Mouse (Mus musculus) liver, embryonic 11.5 days (tissue): ENCODE measurements around the gene Nudcd3. TPM values are rescaled to one million over a fixed set of nuclear protein-coding genes. Genes with fewer than 3 reads are reported as not detected.

Experiments used
- ATAC-seq: fragments of 200-750 bp; cut with Nextera tagmentation; replicated peaks from 2 replicates; pipeline ENCODE4 v1.8.0; 2017; ENCODE audit warnings: moderate number of reproducible peaks, mild to moderate bottlenecking, moderate TSS enrichment, moderate library complexity; ENCODE audit not compliant: low FRiP score
- DNase-seq: peaks from one replicate; pipeline ENCODE4 v3.0.0-alpha.2; 2017; ENCODE audit warnings: low spot score
- H3K27ac ChIP-seq: fragments of 300-500 bp; sonication (generic); 2 replicates; pipeline ENCODE4 v1.5.1; 2014; ENCODE audit warnings: mild to moderate bottlenecking, low read depth, low read length, control low read depth
- H3K27me3 ChIP-seq: fragments of 300-500 bp; sonication (generic); replicated peaks from 2 replicates; pipeline ENCODE4 v1.6.1; 2014; ENCODE audit warnings: low read length, mixed read lengths; ENCODE audit not compliant: control insufficient read depth, insufficient read depth
- H3K36me3 ChIP-seq: fragments of 300-500 bp; sonication (generic); 2 replicates; pipeline ENCODE4 v1.6.1; 2014; ENCODE audit warnings: mild to moderate bottlenecking, low read length, moderate library complexity, mixed read lengths; ENCODE audit not compliant: control insufficient read depth, insufficient read depth
- H3K4me1 ChIP-seq: fragments of 300-500 bp; sonication (generic); replicated peaks from 2 replicates; pipeline ENCODE4 v1.6.1; 2014; ENCODE audit warnings: low read length, mixed read lengths; ENCODE audit not compliant: control insufficient read depth, insufficient read depth
- H3K4me2 ChIP-seq: fragments of 300-500 bp; sonication (generic); 2 replicates; pipeline ENCODE4 v1.6.1; 2014; ENCODE audit warnings: mild to moderate bottlenecking, control low read depth, moderate library complexity
- H3K4me3 ChIP-seq: fragments of 300-500 bp; sonication (generic); 2 replicates; pipeline ENCODE4 v1.5.1; 2014; ENCODE audit warnings: low read depth, low read length, control low read depth
- H3K9ac ChIP-seq: fragments of 300-500 bp; sonication (generic); 2 replicates; pipeline ENCODE4 v1.6.1; 2014; ENCODE audit warnings: low read depth, low read length, control low read depth
- H3K9me3 ChIP-seq: fragments of 300-500 bp; sonication (generic); 2 replicates; pipeline ENCODE4 v1.6.1; 2016; ENCODE audit warnings: low read length, inconsistent platforms, mixed read lengths; ENCODE audit not compliant: control insufficient read depth
- WGBS: fragments of 180-500 bp; shearing (Covaris S2); extraction: QIAGEN DNeasy Blood & Tissue Kit; methylation state at CpG from one replicate; pipeline ENCODE4 v1.1.7; 2014; 5-methylcytosine and 5-hydroxymethylcytosine counted together
- polyA plus RNA-seq: library from polyadenylated mRNA; unstranded; fragments of >200 nt; fragmentation: Nextera tagmentation; extraction: Ambion mirVana; gene quantifications from 2 replicates; pipeline ENCODE4 v1.2.1, GENCODE M21; 2014

Gene Nudcd3
- polyA plus RNA-seq, 1 experiment from 2014 or later = 31.9 TPM

DNA sequence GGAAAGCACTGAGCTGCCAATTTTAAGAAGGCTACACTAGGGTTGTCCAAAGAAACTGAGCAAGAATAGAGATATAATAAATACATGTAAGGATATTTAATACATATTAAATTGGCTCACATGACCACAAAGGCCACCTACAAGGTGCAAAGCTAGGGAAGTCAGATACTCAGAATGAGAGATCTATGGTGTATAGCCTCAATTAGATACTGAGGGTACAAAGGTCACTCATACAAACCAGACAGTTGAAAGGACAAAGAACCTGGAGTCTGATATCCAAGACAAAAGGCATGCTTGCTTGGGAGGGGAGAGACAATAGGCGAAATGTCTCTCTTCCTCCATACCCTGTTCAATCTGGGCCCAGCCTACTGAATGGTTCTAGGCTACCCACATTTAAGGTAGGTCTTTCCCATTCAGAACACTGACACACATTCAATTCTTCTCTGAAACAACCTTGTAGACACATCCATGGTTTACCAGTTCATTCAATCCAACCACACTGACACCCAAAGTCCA lies 76.6 kb downstream of the Nudcd3 start:
- no peaks in the 10 kb centered on the region for H3K4me1 ChIP-seq
- no peaks in the 10 kb centered on the region for H3K27me3 ChIP-seq
- no peaks in the 10 kb centered on the region for H3K36me3 ChIP-seq
- no peak overlapping the region for H3K9ac ChIP-seq
- no peak for DNase-seq
- H3K9me3 ChIP-seq = no peaks in the 10 kb centered on the region
- H3K4me3 ChIP-seq = no peak overlapping the region
- H3K27ac ChIP-seq = no peak overlapping the region
- H3K4me2 ChIP-seq = no peak overlapping the region
- no peak for ATAC-seq
- WGBS = 100% methylated on average over 1 of the region's 1 CpGs

- Histone ChIP-seq H3K9ac (no peak overlapping the region), H3K4me2 (no peak overlapping the region), H3K9me3 (no peaks in the 10 kb centered on the region), H3K36me3 (no peaks in the 10 kb centered on the region), H3K27ac (no peak overlapping the region), H3K4me3 (no peak overlapping the region), H3K27me3 (no peaks in the 10 kb centered on the region), H3K4me1 (no peaks in the 10 kb centered on the region)
- DNase-seq (no peak), ATAC-seq (no peak)
- WGBS = 87% methylated on average over 5 of the region's 5 CpGs
Observed at GRCm38 (mm10) chr11:6122631-6123030, 77.6 kb downstream of the Nudcd3 start.

DNA sequence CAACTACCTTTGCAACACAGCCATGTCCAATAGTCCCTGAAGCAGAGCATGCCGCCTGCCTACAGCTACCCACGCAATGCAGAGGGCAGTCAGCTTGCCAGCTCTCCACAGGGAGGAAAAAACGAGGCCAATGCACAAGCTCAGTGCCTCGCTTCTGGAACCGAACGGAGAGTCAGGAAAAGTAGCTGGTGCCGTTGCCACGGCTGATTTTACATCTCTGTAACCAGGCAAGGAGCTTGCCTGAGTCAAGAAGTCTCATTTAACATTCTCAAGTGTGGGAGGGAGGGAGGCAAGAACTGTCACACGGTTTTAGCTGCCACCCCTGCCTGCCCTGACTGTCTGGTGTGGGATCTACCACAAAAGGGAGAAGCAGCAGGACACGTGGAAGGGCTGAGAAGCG lies 79.6 kb downstream of the Nudcd3 start:
- ATAC-seq = no peak
- no peak overlapping the region for H3K4me2 ChIP-seq

GRCm38 (mm10) chr11:6120001-6120400 lies 80.2 kb downstream of the Nudcd3 start:
- H3K9ac ChIP-seq = no peak overlapping the region
- no peak for DNase-seq
- H3K4me2 ChIP-seq = no peak overlapping the region
- WGBS = 90% methylated on average over 6 of the region's 6 CpGs
- H3K27me3 ChIP-seq = no peaks in the 10 kb centered on the region
- ATAC-seq = no peak
- no peaks in the 10 kb centered on the region for H3K4me1 ChIP-seq
- no peak overlapping the region for H3K27ac ChIP-seq
- H3K4me3 ChIP-seq = no peak overlapping the region
- H3K9me3 ChIP-seq = no peaks in the 10 kb centered on the region
- no peaks in the 10 kb centered on the region; the same call in 1 of the 2 replicates for H3K36me3 ChIP-seq

More for the DNA sequence above, 79.6 kb downstream of the Nudcd3 start:
- Histone ChIP-seq H3K9me3 (no peaks in the 10 kb centered on the region), H3K4me3 (no peak overlapping the region), H3K4me1 (no peaks in the 10 kb centered on the region), H3K27ac (no peak overlapping the region), H3K9ac (no peak overlapping the region), H3K27me3 (no peaks in the 10 kb centered on the region), H3K36me3 (no peaks in the 10 kb centered on the region)
- WGBS = 82% methylated on average over 11 of the region's 11 CpGs
- no peak for DNase-seq

DNA sequence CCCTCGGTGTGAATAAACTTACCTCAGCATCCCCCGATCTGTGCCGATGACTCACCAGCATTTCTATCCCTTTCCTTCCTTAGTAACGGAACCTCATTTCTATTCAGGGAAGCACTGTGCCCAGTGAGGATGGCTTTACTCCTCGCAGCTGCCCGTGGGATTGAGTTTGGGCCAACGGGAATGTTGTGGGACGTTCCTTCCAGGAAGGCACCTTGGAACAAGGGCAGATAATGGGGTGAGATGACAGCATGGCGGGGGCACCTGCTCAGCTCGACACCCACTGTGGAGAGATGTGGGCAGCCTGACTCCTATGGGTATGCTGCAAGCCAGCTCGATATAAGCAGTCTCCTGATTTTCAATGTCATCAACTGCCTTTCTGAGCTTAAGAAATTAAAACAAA lies 80.9 kb downstream of the Nudcd3 start:
- 90% methylated on average over 11 of the region's 11 CpGs for WGBS
- no peak overlapping the region for H3K9ac ChIP-seq
- H3K9me3 ChIP-seq = no peaks in the 10 kb centered on the region
- H3K27ac ChIP-seq = no peak overlapping the region
- no peaks in the 10 kb centered on the region; the same call in 1 of the 2 replicates for H3K36me3 ChIP-seq
- H3K4me2 ChIP-seq = no peak overlapping the region
- no peak overlapping the region for H3K4me3 ChIP-seq
- H3K27me3 ChIP-seq = no peaks in the 10 kb centered on the region
- DNase-seq = no peak
- no peaks in the 10 kb centered on the region for H3K4me1 ChIP-seq
- no peak for ATAC-seq

DNA sequence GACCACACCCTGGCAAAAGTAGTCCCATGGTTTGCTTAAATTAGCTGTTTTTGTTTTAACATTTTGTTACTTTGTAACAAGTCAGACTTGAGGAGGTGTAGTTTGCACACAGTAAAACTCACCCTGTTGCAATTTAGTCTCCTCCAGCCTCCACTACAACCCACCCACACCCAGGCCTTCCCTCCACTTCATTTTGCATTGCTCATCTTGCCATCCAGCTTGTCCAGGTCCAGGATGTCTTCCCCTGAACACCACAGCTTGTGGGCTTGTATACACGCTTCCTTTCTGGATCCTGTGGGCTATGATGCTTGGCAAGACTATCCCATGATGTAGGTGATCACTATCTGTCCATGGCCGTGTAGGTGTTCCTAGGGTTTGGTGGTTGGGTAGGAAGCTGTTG lies 82.3 kb downstream of the Nudcd3 start:
- no peak for DNase-seq
- no peak for ATAC-seq
- H3K4me3 ChIP-seq = no peak overlapping the region
- peaks cover 5% of the 10 kb centered on the region for H3K36me3 ChIP-seq
- H3K4me1 ChIP-seq = no peaks in the 10 kb centered on the region
- 84% methylated on average over 2 of the region's 2 CpGs for WGBS
- no peaks in the 10 kb centered on the region for H3K27me3 ChIP-seq
- no peak overlapping the region for H3K4me2 ChIP-seq
- H3K27ac ChIP-seq = no peak overlapping the region
- H3K9me3 ChIP-seq = no peaks in the 10 kb centered on the region
- H3K9ac ChIP-seq = no peak overlapping the region

GRCm38 (mm10) chr11:6111734-6112484 lies 88.3 kb downstream of the Nudcd3 start:
- no peak overlapping the region for H3K4me3 ChIP-seq
- no peak overlapping the region for H3K9ac ChIP-seq
- no peaks in the 10 kb centered on the region for H3K27me3 ChIP-seq
- no peaks in the 10 kb centered on the region for H3K9me3 ChIP-seq
- peaks cover 13% of the 10 kb centered on the region for H3K36me3 ChIP-seq
- ATAC-seq = no peak
- H3K4me1 ChIP-seq = no peaks in the 10 kb centered on the region
- DNase-seq = no peak
- WGBS = 89% methylated on average over 5 of the region's 5 CpGs
- no peak overlapping the region for H3K27ac ChIP-seq
- H3K4me2 ChIP-seq = no peak overlapping the region

DNA sequence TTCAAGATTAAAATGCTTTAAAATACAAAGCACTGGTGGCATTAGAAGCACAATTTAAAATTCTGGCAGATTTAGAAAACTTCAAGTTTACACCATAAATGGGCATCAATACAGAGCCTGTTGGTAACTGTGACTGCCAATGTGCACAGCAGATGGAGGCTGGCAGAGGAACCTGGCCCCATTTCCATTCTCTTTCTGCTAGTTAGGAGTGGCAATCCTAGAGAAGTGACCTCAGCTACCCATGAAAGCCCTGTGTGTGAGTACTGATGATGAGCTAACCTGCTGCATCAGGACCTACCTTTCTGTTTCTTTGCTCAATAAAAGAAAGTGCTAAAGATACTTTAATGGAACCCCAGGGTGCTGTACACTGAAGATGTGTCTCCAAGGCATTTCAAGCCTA lies 90.2 kb downstream of the Nudcd3 start:
- Histone ChIP-seq H3K9ac (no peak overlapping the region), H3K27me3 (no peaks in the 10 kb centered on the region), H3K36me3 (peaks cover 15% of the 10 kb centered on the region), H3K9me3 (no peaks in the 10 kb centered on the region), H3K4me2 (no peak overlapping the region), H3K27ac (no peak overlapping the region), H3K4me3 (no peak overlapping the region), H3K4me1 (no peaks in the 10 kb centered on the region)
- ATAC-seq = no peak
- DNase-seq = no peak

DNA sequence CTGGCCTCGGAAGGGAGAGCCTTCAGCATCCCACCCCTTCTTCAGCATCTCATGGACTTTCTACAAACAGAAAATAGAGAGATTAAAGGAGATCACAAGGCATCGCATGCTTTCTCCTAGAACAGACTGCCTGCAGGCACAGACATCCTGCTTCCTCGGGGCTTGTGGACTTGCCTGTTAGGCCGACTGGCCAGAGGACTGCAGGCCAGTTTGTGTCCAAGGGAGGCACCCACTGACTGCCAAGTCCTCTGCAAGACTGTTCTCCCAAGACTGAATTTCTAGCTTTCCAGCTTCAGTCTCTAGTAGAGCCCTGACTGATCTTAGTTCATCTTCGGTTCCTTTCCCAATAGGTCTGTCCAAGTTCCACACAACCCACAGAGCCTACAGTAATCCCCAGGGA lies 91.9 kb downstream of the Nudcd3 start:
- ATAC-seq (no peak), DNase-seq (no peak)
- Histone ChIP-seq H3K27ac (no peak overlapping the region), H3K4me3 (no peak overlapping the region), H3K9ac (no peak overlapping the region), H3K4me2 (no peak overlapping the region), H3K4me1 (no peaks in the 10 kb centered on the region), H3K36me3 (peaks cover 14% of the 10 kb centered on the region), H3K9me3 (no peaks in the 10 kb centered on the region), H3K27me3 (no peaks in the 10 kb centered on the region)
- WGBS = 91% methylated on average over 5 of the region's 5 CpGs
